Mouse (Mus musculus) hindbrain, postnatal 0 days (tissue): ENCODE measurements at regions not wholly inside any gene's neighbourhood (a gene's known extent, or its start where the extent isn't known, plus 50 kb on each side); places are given as distances from the start of the nearest gene placed in this dataset.

Experiments used
- ATAC-seq: fragments of 200-750 bp; cut with Nextera tagmentation; 2 replicates; pipeline ENCODE4 v1.8.0; 2017; ENCODE audit warnings: mild to moderate bottlenecking, moderate TSS enrichment, moderate library complexity
- DNase-seq: peaks from one replicate; pipeline ENCODE4 v3.0.0-alpha.2; 2015; ENCODE audit warnings: low spot score
- H3K27ac ChIP-seq: fragments of 300-500 bp; sonication (generic); 2 replicates; pipeline ENCODE4 v1.5.1; 2014; ENCODE audit warnings: mild to moderate bottlenecking
- H3K27me3 ChIP-seq: fragments of 300-500 bp; sonication (generic); 2 replicates; pipeline ENCODE4 v1.6.1; 2014; ENCODE audit warnings: low read length, mixed read lengths; ENCODE audit not compliant: insufficient read depth
- H3K36me3 ChIP-seq: fragments of 300-500 bp; sonication (generic); 2 replicates; pipeline ENCODE4 v1.6.1; 2014; ENCODE audit warnings: low read length, mixed read lengths; ENCODE audit not compliant: insufficient read depth
- H3K4me1 ChIP-seq: fragments of 300-500 bp; sonication (generic); 2 replicates; pipeline ENCODE4 v1.6.1; 2014; ENCODE audit warnings: antibody characterized with exemption, low read length, mixed read lengths; ENCODE audit not compliant: insufficient read depth
- H3K4me2 ChIP-seq: fragments of 300-500 bp; sonication (generic); 2 replicates; pipeline ENCODE4 v1.6.1; 2014; ENCODE audit warnings: low read depth, mild to moderate bottlenecking, low read length, moderate library complexity, mixed read lengths
- H3K4me3 ChIP-seq: fragments of 300-500 bp; sonication (generic); 2 replicates; pipeline ENCODE4 v1.5.1; 2014; ENCODE audit warnings: low read length
- H3K9ac ChIP-seq: fragments of 300-500 bp; sonication (generic); replicated peaks from 2 replicates; pipeline ENCODE4 v1.6.1; 2014; ENCODE audit warnings: mild to moderate bottlenecking, low read length, moderate library complexity, mixed read lengths
- H3K9me3 ChIP-seq: fragments of 300-500 bp; sonication (generic); 2 replicates; pipeline ENCODE4 v1.6.1; 2016; ENCODE audit warnings: low read length, mixed read lengths
- CTCF ChIP-seq: IDR thresholded peaks from 2 replicates; pipeline ENCODE4 v1.5.1; 2016; ENCODE audit warnings: antibody characterized with exemption, control low read depth, low read depth
- WGBS: fragments of 180-500 bp; shearing (Covaris S2); extraction: QIAGEN DNeasy Blood & Tissue Kit; methylation state at CpG from one replicate; pipeline ENCODE4 v1.1.7; 2014; 5-methylcytosine and 5-hydroxymethylcytosine counted together

DNA sequence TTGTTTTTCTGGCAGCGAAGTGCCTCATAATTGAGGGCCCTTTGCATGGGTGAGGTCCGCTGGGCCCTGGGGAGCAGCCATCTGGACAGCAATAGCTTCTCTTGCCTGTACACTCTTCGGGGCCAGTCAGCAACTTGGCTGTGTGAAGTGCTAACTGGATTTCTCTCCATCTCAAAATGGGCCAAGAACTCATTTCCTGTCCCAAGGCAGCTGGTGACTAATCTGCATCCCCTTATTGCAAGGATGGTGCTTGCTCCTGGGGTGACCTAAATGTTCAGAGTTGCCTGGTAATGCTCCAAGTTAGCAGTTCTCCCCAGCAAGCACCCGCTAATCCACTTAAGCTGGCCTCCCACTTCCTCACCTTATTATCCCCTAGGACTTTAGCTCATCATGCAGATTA lies 346.2 kb upstream of the BB014433 start:
- no peak for TF ChIP-seq CTCF
- peak; percentile 51; the same call in 1 of the 2 replicates for ATAC-seq
- H3K4me3 ChIP-seq = no peak overlapping the region
- no peak overlapping the region for H3K4me2 ChIP-seq
- H3K27me3 ChIP-seq = no peaks in the 10 kb centered on the region
- H3K36me3 ChIP-seq = no peaks in the 10 kb centered on the region
- H3K27ac ChIP-seq = no peak overlapping the region
- no peaks in the 10 kb centered on the region for H3K9me3 ChIP-seq
- DNase-seq = peak; percentile 43
- H3K9ac ChIP-seq = no peak overlapping the region
- H3K4me1 ChIP-seq = no peaks in the 10 kb centered on the region
- WGBS = 54% methylated on average over 4 of the region's 4 CpGs

DNA sequence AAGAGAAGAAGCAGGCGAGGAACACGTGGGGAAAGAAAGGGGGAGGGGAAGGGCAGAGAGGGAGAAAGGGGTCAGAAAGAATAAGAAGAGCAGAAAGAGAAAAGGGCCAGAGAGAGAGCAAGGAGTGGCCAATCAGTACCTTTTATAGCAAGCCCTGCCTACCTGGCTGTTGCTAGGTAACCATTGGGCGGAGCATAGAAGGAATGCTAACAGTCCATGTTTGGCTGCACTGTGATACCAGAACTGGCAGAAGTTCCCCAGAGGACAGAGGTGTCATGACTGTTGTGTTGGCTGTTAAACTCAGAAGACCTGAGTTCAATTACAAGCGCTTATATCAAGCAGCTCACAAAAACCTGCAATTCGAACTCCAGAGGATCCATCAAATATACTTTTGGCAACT lies 342.9 kb upstream of the BB014433 start:
- Histone ChIP-seq H3K9me3 (no peaks in the 10 kb centered on the region), H3K4me1 (no peaks in the 10 kb centered on the region), H3K4me3 (no peak overlapping the region), H3K27ac (no peak overlapping the region), H3K36me3 (no peaks in the 10 kb centered on the region), H3K9ac (no peak overlapping the region), H3K4me2 (no peak overlapping the region), H3K27me3 (no peaks in the 10 kb centered on the region)
- no peak for ATAC-seq
- 83% methylated on average over 5 of the region's 5 CpGs for WGBS
- TF ChIP-seq CTCF = no peak
- no peak for DNase-seq

DNA sequence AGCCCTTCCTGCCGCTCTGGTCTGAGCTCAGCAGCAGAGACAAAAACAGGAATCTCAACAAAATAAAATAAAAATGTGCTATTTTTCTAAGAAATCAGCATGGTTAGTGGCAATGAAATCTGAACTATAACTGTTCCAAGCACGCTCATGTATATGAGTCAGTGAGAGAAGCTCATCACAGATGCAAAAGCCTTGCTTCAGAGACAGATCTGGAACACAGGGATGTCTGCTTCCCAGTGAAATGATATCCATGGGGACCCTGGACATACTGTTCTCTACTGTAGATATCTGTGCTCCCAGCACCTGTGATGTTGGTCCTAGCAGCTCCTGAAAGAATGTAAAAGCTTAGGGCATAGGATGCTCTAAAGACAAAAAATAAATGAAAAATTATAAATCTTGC lies 321.2 kb upstream of the BB014433 start:
- H3K27ac ChIP-seq = no peak overlapping the region
- ATAC-seq = no peak
- H3K9ac ChIP-seq = no peak overlapping the region

DNA sequence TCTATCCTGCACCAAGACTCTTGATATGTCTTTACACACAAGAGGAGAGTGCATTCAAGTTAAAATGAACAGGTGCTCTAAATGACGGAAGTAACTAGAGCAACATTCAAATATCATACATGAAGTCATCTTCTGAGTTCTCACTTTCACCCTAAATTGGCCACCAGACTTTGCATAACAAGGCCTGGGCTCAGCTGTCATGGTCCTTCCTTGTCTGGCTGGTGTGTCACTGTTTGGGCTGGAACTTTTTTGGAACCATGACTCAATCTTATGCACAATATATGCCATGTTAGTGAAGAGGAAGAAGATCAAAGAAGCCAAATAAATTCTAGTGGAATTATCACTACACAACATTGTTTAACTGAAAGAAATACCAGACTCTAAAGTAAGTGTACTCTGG lies 318.7 kb upstream of the BB014433 start:
- H3K27ac ChIP-seq = no peak overlapping the region
- H3K9me3 ChIP-seq = no peaks in the 10 kb centered on the region
- no peak for TF ChIP-seq CTCF
- ATAC-seq (no peak), DNase-seq (no peak)
- H3K4me1 ChIP-seq = no peaks in the 10 kb centered on the region
- no peaks in the 10 kb centered on the region for H3K36me3 ChIP-seq
- H3K4me3 ChIP-seq = no peak overlapping the region
- H3K9ac ChIP-seq = no peak overlapping the region
- no peaks in the 10 kb centered on the region for H3K27me3 ChIP-seq
- WGBS = 94% methylated on average over 1 of the region's 1 CpGs
- H3K4me2 ChIP-seq = no peak overlapping the region

More for the DNA sequence above, 321.2 kb upstream of the BB014433 start:
- Histone ChIP-seq H3K27me3 (no peaks in the 10 kb centered on the region), H3K4me3 (no peak overlapping the region), H3K4me1 (no peaks in the 10 kb centered on the region), H3K4me2 (no peak overlapping the region), H3K9me3 (no peaks in the 10 kb centered on the region), H3K36me3 (no peaks in the 10 kb centered on the region)
- no peak for DNase-seq
- 62% methylated on average over 2 of the region's 2 CpGs for WGBS
- TF ChIP-seq CTCF = no peak

DNA sequence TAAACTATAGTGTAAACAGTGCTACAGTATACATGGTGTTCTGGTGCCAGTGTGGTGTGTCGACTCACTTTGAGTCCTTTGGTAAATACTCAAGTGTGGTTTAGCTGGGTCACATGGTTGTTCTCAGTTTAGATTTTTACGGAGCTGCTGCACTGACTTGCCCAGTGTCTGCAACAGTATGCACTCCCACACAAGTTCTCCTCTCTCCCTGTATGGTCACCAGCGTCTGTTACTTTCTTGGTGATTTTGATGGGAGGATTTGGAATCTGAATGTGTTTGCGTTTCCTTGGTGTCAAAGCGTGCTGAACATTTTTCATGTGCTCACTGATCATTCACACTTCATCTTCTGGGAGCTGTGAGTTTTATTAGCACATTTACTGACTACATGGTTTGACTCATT lies 298.3 kb upstream of the BB014433 start:
- Histone ChIP-seq H3K36me3 (no peaks in the 10 kb centered on the region), H3K4me3 (no peak overlapping the region), H3K27ac (no peak overlapping the region), H3K4me2 (no peak overlapping the region), H3K27me3 (no peaks in the 10 kb centered on the region), H3K9ac (no peak overlapping the region), H3K4me1 (no peaks in the 10 kb centered on the region), H3K9me3 (no peaks in the 10 kb centered on the region)
- WGBS = 92% methylated on average over 5 of the region's 5 CpGs
- ATAC-seq = no peak
- DNase-seq = no peak
- TF ChIP-seq CTCF = no peak

DNA sequence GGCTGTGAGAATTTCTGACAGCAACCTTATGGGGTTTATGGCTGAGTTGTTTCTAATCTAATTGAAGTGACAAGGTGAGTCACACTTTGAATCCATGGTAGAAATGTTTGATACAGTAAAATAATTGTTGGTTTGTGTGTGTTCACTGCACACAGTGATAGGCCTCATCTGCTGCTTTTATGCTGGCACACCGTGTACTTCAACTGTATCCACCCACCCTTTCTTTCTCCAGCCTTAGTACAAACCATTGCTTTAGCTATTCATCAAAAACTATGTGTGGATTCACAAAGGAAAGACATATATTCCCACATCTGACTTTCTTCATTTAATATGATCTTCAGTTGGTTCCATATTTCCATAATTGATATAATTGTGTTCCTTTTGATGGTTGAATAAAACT lies 297.7 kb upstream of the BB014433 start:
- TF ChIP-seq CTCF = no peak
- WGBS = 78% methylated on average over 1 of the region's 1 CpGs
- Histone ChIP-seq H3K27me3 (no peaks in the 10 kb centered on the region), H3K4me3 (no peak overlapping the region), H3K36me3 (no peaks in the 10 kb centered on the region), H3K9me3 (no peaks in the 10 kb centered on the region), H3K4me2 (no peak overlapping the region), H3K27ac (no peak overlapping the region), H3K9ac (no peak overlapping the region), H3K4me1 (no peaks in the 10 kb centered on the region)
- DNase-seq (no peak), ATAC-seq (no peak)

DNA sequence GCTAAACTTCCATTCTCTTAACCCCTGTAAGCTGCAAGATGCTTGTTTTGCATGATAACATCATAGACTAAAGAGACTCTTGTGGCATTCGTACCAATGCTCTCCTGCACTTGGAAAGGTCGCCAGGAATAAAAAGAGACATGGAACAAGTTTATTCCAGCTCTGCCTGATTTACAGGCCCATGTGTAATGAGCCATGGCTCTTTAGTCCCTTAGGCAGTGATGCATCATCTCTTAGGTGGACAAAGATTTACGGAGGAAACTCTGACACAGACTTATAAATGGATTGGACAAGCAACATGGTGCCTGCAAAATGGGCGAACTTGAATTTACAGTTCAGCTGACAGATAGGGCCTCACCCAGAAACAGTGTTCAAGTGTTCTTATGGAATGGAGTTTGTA lies 288.7 kb upstream of the BB014433 start:
- TF ChIP-seq CTCF = no peak
- Histone ChIP-seq H3K4me3 (no peak overlapping the region), H3K27ac (no peak overlapping the region), H3K4me1 (no peaks in the 10 kb centered on the region), H3K9ac (no peak overlapping the region), H3K27me3 (no peaks in the 10 kb centered on the region), H3K4me2 (no peak overlapping the region), H3K9me3 (no peaks in the 10 kb centered on the region), H3K36me3 (no peaks in the 10 kb centered on the region)
- no peak for ATAC-seq
- no peak for DNase-seq
- WGBS = 80% methylated on average over 4 of the region's 4 CpGs
